Mouse (Mus musculus): ENCODE measurements around the gene Abcg8.
A peak's percentile ranks its signal among the peaks of the same experiment; 100 is the strongest.

Gene Abcg8

DNA sequence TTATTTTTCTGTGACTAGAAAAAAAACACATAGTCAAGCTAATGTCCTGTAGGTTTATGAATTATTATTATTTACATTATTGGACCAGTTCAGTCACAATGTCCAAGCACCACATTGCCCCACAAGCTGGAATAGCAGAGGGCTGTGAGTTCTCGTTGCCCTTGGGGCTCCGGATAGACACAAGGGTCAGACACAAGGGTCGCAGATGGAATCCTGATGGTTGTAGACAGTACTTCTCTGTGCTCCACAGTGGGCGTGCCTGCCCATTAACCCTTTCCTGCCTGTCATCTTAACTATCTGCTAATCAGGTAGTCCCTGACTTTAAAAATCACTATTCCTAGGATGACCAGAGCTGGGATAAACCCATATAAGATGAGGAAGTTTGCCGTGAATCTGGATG is 17.9 kb upstream of the Abcg8 start:
- DNase-seq (ENCODE audit: low spot score in 2 of 2), result no peak

DNA sequence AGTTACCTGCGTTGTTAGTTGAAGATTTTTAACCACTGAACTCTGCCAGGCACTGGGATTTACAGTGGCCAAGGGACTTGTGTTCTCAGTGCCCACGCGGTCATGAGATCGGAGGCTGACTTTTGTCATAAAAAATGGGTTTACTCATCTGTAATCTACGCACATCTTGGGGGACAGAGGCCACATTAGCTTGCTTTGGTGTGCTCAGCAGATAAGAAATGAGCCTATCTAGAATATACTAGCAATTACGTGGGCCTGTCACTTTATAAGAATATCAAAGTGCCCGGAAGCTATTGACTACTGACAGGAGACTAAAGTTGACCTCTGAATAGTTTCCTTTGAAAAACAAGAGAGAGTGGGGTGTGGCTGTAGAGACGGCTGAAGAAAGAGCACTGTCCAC is 17.2 kb upstream of the Abcg8 start:
- no peak for DNase-seq (ENCODE audit: low spot score in 2 of 2)

DNA sequence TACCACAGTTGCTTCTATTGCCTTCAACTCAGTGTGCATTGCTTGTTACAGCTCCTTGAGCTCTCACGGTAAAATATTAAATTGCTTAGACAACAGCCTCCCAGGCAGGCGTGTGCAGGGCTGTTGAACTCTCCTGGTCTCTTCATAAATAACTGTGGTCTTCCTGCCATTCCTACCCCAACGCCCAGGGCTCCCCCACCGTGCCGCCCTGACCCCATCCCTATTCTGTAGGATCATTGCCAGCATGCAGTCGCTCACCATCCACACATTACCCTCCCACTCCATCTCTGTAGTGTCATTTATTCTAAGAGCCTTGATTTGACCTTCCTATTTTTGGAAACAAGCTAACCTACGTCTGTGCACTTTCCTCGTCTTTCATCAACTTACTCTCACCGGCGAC is 11.0 kb upstream of the Abcg8 start:
- no peak for DNase-seq (ENCODE audit: low spot score in 2 of 2)

DNA sequence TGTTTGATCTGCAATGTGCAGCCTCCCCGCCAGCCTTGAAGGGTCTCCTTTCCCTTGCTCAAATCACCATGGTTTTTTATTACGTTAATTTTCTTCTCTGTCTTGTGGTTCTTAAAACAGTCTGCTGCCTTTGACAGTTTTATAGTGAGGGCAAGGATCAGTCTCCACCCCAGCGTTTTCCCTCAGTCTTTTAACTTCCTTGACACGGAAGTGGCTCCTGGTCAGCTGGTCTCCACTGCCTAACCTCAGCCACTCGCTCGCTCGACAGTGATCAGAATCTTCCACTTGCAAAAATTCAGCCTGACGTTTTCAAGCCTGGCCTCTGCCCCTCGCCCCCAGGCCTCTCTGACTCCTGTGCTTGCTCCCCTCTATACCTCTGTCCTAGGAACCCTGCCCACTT is 10.4 kb upstream of the Abcg8 start:
- DNase-seq (ENCODE audit: low spot score in 2 of 2), result no peak

DNA sequence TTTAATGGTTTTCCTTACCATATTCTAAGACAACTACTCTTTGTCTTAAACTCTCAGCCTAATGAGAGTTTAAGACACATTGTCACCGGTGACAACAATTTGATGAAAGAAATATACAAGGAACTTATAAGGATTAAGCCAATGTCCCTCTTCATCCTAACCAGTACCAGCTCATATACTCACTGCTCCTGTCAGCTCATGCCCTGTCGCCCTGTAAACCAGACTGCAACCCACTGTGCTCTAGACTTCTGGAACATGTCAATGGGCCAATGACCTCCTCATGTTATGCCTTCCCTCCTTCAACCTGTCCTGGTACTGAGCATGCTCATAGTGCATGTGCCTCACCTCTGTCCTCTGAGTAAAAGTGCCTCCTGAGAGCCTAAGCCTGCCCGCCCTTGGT is 8.3 kb upstream of the Abcg8 start:
- DNase-seq (ENCODE audit: low spot score in 2 of 2), result no peak

DNA sequence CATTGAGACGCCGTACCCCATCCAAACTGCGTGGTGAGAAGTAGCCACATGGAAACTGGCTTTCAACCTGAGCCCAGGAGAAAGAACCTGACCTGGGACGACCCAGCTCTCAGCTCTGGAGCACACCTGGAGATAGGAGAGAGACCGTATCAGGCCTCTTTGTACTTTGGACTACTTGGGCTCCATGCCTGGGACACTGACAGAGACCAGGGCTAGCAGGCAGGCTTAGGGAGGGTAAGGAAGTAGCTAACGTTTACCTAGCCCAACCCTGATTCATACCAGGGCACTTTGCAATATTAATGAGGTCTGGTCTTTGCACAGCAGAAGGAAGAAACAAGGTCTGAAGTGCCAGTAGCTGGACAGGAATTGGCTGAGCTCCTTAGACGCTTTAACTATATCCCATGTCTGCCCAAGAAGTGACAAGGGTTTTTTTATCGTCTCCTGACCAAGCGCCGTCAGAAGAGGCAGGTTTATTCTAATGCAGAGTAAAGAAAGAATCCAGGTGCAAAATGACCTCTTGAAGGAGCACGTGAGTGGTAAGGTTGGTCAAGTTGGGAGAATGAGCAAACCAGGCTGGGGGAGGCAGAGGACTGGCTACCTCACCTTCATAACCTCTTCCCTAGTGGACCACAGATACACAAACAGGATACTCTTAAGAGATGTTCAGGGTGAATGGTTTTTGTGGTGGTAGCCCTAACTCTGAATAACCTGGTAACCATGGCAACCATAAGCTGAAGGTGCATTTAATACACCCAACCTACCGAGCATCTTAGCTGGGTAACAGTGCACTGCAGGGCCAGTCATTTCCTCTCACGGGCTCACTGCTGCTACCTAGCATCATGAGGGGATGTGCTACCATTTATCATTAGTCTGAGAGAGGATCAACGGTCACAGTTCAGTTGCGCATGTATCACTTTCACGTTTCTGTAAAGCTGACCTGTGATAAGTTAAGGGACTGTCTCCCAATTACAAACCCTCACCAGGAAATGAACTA is 3.4 kb upstream of the Abcg8 start:
- no peak for DNase-seq (ENCODE audit: low spot score in 2 of 2)

DNA sequence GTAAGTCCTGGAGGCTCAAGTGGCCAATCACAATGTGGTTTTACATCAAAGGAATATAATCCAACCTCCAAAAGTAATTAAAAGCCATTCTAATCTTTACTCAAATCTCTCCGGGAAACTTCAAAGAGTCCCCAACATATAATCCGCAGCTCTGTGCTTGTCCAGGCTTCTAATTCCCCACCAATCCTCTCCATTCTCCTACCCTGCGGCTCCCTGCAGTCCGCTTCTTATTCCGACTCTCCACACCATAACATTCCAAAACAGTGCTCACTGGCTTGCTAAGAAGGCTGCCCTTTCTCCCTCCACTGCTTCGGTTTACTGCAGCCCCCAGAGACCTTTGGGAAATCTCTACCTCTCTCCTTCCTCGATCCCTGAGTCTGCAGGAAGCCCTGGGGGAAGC is 2.1 kb upstream of the Abcg8 start:
- no peak for DNase-seq (ENCODE audit: low spot score in 2 of 2)

DNA sequence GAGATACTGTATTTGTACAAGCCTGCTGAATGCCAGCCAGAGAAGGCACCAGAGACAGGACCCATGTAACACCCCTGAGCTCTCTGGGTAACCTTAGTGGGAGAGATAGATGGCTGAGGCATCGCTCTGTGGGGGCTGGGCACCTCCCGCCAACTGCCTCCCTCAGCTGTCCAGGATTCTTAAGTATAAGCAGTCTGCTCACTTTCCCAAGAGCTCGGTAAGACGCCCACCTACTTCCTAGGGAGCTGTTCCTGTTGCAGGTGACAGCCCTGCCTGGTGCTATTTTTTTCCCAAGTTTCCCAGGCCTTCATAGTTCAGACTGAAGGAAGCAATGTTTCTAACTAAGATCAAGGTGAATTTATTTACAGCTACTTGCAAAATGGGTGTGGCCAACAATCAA is 898 bp upstream of the Abcg8 start:
- DNase-seq (ENCODE audit: low spot score in 2 of 2), result peak; percentile 14 to 39

DNA sequence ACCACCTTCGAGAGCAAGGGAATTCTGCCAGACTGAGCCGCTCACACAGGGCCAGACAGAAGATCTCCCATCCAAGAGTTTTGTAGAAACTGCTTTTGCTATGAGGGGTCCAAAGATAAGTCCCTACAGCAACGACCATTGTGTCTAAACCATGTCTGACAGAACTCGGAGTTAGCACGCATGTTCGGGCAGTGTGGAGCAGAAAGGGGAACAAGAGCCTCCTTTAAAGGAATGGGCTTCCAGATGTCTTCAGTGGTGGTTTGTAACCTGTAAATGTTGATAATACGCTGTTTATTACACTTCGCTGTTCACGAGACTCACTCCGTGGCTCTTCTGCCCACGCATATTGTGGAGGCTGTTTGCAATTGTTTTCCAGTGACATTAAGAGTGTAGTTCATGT is 1.5 kb downstream of the Abcg8 start:
- no peak for DNase-seq (ENCODE audit: low spot score in 2 of 2)

DNA sequence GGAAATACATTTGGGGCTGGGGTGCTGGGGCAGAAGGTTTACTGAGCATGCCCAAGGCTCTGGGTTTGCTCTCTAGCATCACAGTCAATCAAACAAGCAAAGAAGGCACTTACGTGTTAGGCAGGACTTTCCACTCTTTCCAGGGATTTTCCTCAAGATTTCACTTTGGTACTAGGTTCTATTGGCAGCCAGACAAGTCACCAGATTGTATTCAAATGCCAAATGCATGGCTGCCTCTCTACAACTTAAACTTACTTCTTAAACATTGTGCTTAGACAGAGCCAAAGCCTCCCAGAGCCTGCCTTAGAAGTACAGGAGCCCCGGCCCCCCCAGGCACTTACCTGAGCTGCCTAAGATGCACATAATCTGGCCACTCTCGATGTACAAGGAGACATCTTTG is 5.6 kb downstream of the Abcg8 start:
- DNase-seq (ENCODE audit: low spot score in 2 of 2), result peak in 1 of 2 experiments; percentile 23

DNA sequence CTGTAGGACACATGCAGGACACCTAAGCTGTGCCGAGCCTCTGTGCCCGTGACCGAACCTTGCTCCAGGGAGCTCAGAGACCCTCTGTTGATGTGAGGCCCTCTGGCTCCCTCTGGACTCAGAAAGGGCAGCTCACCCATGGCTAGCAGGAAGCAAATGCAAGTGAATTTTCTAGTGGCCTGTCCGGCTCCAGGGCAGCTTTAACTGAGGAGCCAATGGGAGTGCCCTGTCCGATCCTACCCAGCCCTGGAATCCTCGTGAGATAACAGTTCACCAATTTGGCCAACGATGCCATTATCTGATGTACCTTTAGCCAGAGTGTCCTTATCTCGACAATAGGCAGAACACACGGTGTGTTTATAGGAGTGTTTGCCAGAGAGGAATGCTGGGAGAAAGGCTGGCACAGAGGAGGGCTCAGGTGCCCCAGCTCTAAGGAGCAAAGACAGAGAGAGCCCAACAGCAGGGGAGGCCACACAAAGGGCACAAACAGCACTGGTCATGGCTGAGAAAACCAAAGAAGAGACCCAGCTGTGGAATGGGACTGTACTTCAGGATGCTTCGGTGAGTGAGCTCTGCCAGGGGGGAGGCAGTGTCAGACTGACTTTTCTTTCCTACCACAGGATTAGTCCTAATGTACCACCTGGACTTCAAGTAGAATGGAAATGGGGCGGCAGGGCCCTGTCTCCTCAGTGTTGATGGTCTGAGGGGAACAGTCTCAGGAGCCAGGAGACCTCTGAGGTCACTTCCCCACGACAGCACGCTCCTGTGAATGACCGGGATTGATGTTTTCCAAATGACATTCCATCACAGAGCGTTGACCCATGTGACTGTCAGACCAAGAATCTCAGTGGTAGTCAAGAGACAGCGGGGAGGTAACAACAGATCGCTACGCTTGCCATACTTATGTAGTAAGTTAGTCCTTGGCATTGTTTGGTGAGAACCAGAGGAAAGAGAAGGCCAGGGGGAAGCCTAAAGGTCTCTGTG is 6.9 kb downstream of the Abcg8 start, which contains the start of gene Abcg5:
TSS of gene Abcg5 (minus strand) at position 278 of the 984 bp plus-strand sequence.
- DNase-seq (ENCODE audit: low spot score in 2 of 2), result no peak

DNA sequence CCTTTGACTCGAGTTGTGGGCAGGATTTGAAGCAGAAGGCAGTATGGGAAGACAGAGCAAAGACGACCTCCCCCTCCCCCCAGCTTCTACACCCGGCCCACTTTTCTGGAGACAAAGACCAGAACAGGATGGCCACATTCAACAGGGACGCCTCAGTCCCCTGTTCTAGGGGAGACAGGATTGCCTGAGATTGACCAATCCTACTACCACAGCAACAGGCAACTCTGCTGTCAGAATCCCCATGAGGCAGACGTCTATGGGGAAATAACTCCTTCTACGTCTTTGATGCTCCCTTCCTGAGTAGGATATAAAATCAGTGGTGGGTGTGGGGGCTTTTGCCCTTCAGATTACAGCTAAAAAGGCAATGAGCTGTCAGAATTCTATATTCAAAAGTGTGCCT is 8.2 kb downstream of the Abcg8 start:
- no peak for DNase-seq (ENCODE audit: low spot score in 2 of 2)

DNA sequence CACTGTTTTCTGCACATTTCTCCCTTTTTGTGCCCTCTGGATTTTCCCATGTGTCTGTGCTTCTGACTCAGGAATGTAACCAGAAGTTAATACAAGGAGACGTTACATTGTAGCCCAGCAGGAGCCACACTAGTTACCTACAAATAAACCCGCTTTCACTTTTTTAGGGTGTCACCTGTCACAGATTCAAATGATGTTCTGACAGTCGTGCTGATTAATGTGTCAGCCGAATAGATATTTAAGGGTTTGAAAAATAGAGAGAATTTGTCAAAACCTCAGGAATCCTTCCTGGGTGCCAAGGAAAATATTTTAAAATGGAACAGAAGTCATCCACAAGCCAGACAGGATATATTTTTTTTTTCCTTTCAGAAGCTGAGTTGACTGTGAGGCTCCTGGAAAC is 9.2 kb downstream of the Abcg8 start:
- no peak for DNase-seq (ENCODE audit: low spot score in 2 of 2)

DNA sequence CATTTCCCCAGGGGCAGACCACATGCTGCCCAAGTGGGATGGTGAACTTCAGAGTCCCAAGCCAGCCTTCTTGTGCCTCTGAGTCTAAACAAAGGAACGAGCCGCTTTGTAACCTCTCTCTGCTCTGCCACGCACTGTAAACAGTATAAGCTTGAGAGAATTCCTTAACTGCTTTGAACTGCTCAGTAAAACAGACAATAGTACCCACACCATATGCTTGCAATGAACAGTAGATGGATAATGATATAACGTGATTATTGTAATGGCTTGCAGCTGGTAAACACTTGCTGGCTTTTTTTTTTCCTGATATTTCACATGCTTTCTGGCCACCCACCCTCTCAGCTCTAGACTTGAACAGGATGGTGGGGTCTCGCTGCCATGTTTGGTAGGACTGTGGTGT is 11.9 kb downstream of the Abcg8 start:
- DNase-seq (ENCODE audit: low spot score in 2 of 2), result no peak

DNA sequence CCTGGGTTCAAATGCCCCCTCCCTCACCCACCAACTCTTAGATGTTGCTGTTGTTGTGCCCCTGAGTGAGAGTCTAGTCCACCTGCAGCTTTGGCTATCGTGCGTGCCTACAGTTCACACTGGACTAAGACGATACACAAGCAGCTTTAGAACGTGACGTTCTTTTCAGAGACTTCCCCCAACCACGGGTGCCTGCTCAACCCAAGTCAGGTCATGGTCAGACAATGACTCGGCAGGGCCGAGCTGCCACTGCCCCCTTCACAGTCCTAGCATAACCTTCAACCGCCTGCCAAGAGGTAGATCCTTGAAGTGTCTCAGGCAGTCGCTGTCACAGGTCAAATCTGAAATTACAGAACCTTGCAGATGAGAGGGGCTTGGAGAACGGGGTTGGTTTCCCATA is 12.7 kb downstream of the Abcg8 start:
- DNase-seq (ENCODE audit: low spot score in 2 of 2), result no peak

DNA sequence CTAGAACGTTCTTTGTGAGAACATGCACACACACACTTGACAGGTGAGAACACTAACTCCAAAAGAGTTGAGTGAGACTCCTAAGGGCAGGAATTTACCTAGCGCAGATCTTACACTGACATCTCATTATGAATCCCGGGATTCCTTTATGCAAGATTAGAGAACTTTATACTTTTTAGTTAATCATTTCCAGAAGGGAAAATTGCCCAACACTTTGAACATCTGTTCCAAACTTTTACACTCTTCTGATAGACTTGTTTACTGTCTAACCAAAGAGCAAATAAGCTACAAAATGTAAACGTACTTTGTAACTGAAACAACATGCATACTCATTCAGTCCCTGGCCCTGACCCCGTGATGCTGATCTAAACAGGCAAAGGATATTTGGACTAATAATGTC is 13.2 kb downstream of the Abcg8 start:
- DNase-seq (ENCODE audit: low spot score in 2 of 2), result no peak

DNA sequence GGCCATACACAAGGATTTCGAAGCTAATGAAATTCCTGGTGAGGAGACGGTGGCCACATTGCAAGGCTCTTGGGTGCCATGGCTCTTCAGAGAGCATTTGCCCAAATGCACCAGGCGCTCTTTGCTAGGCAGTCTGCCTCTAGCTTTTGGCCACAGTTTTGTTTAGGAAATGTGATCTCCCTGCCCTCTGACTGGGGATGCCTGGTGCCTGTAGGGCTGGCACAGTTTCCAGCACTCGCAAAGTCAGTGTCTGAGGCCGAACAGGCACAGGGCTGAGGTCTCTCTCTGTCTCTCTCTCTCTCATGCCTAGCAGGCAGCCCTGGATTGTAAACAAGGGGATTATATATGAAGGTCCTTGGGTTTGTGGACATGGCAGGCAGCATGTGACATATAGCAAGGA is 14.0 kb downstream of the Abcg8 start:
- no peak for DNase-seq (ENCODE audit: low spot score in 2 of 2)

DNA sequence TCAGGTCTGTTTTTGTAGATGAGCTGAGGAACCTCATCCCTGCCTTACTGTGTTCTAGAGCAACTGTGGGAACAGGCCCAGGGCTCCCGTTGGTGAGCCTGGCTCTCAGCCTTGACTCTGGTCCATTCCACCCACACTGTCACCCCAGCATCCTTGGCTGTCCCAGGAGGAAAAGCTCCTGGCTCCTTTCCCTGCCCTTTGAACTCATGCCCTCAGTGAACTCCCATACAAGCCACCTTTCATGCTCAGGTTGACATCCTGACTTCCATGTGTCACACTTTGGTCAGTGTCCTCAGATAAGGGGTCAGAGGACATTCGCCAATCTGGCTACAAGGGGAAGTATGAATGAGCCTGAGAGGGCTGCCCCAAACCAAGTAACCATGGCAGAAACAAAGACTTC is 17.6 kb downstream of the Abcg8 start:
- no peak for DNase-seq (ENCODE audit: low spot score in 2 of 2)

DNA sequence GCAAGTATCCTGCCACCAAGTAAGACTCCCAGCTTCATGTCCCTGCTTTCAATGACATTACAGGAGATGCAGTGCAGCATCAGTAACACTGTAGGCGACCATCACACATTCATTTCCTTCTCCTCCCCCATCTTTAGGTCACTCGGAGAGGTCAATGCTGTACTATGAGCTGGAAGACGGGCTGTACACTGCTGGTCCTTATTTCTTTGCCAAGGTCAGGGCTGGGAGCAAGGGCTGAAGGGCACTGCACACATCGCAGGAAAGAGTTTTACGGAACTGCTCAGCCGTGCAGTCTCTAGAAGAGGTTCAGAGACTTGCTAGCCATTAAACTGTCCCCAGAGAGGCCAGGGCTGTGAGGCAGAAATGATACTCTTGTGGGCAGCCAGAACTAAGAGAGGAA is 20.4 kb downstream of the Abcg8 start:
- DNase-seq (ENCODE audit: low spot score in 2 of 2), result no peak

DNA sequence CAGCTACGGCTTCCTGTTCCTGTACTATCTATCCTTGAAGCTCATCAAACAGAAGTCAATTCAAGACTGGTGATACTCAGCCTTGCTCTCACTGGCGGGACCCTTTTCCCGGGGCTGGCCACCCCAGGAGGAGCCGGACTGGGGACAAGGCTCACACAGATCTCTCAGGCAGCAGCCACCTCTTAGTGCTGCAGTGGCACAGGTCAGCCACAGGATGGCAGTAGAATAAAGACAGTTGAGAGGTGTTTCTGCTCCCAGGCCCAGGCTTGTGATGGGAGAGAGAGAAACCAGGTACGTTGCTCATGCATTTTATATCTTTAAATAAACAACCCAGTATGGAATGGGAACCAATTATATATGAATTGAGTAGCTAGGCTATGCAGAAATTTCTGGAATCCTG is 22.6 kb downstream of the Abcg8 start:
- peak; percentile 39 to 57 for DNase-seq (ENCODE audit: low spot score in 2 of 2)

DNA sequence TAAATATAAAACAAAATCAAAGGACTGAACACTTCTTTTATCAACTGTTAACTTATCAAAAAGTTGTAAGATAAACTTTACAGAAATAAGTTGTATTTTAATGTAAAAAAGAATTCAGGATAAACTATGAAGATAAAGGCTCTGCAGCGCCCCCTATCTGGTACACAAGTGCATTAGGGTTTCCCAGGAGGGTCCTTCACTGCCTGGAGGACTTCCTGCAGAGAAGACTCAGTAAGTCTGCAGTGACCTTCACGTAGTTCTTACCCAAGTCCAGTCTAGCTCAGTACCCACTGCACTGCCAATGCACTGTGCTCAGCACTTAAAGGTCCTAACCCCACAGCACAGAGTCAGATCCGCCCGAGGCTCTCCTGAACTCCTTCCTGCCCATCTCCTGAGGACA is 31.3 kb downstream of the Abcg8 start:
- DNase-seq (ENCODE audit: low spot score in 2 of 2), result no peak

DNA sequence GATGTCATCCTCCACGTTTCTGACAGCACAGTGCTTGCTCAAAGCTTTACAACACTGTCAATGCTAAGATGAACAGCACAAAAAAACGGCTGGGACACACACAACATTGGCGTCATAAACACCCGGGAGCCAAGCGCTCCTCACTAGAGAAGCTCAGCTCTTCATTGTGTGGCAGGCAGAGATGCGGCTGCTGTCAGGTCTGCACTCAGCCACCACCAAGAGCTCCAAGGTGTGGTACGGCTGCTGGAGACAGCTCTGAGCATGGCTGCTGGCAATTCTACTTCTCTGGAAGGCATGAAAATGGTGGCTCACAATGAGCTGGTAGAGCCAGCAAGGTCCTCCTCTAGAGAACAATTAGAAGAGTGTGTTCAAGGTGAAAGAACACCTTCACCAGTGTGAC is 32.7 kb downstream of the Abcg8 start:
- DNase-seq (ENCODE audit: low spot score in 2 of 2), result no peak
